Mouse (Mus musculus) layer of hippocampus, postnatal 10 days (tissue): ENCODE measurements around the gene Trim47. TPM values are rescaled to one million over a fixed set of nuclear protein-coding genes. Genes with fewer than 3 reads are reported as not detected.

ENCODE experiments used
- DNase-seq, 2 experiments: peaks; one replicate each; pipeline ENCODE4 v3.0.0; 2021; ENCODE audit warnings: low spot score in 2 of 2
- long read RNA-seq: library from polyadenylated mRNA; stranded (forward); transcript quantifications from one replicate; pipeline ENCODE4 v2.0.0, GENCODE M21; 2023
- total RNA-seq, 2 experiments: library from RNA; stranded (reverse); gene quantifications; 2 replicates each; pipeline ENCODE4 v1.2.3; 2021

Trim47 gene
- 1 to 10 TPM; 6.4 to 7.2 TPM for total RNA-seq
- long read RNA-seq, partial matches to known transcripts = 0 of 7 reads
- long read RNA-seq, other reads (novel, unspliced or antisense) = 1 of 7 reads

DNA sequence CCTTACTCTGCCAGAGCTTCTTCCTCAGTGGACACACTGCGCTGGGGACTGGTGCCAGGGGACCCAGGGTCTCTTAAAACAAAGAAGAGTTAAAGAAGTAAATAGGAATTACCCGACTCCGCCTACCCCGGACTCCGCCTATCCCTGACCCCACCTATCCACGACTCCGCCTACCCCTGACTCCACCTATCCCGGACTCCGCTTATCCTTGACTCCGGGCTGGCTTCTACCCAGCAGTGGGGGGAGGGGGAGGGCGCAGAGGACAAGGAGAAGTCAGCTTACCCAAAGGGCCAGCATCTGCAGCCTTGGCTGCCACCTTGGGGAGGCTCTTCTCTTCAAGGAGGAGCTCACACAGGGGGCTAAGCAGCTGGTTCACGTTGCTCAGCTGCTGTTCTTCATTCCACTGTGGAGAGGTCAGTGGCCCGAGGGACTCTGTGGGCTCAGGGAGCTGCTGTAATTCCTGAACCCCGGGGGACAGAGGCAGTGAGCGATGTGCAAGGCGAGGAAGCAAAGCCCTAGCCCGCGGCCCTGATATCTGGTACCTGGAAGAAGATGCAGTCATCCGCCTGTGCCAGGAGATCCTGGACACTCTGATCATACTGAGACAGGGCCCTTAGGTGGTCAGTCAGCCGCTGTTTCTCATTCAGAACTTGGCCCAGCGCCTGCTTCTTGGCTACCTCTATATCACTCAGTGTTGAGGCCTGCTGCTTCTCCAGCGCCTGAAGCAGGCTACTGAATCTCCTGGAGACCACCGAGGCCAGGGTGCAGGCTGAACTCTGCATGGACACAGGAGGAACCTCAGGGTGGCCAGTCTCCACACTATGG is at the start of gene Trim47:
Gene Trim47, minus strand, starts transcription at position 55 of the 825 bp plus-strand sequence.
- no peak for DNase-seq

DNA sequence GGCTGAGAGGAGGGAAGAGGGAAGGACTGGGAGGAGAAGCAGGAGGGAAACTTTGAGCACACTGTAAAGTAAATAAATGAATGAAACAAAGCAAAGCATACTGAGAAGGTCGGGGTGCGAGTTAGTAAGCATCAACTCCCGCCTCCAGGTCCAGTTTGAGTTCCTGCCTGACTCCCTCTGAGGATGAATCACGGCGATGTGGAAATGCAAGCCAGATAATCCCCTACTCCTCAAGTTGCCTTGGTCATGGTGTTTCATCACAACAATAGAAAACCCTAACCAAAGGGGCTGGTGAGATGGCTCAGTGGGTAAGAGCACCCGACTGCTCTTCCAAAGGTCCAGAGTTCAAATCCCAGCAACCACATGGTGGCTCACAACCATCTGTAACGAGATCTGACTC is 49.0 kb upstream of the Trim47 start:
- no peak for DNase-seq

DNA sequence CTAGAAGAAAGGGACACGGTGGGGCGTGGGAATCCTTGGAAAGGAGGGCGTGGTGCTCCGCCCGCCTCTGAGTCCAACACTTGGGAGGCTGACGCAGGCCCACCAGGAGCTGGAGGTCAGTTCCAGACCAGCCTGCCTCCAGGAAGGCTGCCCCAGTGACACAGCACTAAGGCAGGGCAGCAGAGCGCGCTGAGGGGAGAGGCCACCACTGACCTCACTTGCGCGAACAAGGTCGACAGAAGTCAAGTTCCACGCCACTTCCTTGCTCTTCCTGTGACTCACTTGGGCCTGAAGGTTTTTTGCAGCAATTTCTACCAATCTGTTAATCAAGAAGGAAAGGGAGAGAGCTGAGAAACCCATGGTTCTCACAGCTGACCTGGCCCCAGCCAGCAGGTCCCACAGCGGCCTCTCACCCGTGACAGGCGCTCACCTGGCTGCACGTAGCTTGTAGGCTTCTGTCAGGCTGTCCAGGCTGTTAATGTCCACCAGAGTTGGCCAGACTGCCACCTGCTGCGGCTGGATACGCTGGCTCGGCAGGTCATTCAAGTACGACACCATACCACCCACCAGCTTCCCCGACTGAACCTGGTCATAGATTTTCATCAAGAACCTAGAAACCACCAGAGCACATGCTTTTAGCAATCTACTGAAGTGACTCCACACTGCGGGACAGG is 47.9 kb upstream of the Trim47 start:
- no peak for DNase-seq

DNA sequence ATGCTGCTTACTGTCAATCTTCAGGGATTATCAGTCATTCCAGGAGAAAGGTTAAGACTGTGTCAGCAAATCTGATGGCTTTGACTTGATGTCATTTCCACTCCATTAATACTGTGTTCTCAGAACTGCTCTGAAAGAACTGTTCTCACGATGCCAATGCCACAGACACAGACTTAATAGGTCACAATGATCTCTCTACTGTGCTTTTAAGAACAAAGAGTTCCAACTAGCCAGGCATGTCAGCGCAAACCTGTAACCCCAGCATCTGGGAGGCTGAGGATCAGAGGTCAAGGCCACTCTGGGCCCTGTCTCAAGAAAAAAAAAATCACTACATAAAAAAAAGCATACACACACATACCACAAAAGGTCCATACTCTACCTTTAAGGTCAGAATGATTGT is 44.9 kb upstream of the Trim47 start:
- DNase-seq = no peak

DNA sequence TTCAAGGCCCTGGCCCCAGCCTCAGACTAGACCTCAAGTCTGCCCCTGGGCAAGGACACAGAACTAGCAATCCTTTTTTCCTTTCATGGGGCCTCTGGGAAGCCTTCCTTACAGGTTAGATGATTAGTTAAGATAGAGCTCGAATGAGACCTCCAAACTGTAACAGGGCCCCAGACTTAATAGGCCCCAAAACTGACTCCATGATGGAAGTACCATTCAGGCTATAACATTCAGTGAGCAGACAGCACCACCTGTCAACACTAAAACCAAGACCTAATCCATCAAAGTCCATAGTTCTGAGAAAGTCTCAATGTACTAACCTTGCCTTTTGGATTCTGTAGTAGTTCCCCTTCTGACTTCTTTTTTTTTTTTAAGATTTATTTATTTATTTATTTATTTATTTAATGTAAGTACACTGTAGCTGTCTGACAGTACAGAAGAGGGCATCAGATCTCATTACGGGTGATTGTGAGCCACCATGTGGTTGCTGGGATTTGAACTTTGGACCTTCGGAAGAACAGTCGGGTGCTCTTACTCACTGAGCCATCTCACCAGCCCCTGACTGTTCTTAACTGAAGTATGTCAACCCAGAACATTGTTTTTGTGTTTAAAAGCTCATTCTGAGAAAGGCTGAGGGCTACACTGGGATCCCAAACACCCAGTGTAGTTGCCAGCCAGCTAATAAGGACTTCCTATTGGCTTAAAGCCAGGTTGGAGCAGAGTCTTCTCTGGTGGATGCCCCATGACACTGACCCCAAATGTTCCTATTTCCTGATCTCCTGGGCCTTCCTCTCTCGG is 43.2 kb upstream of the Trim47 start:
- no peak for DNase-seq

DNA sequence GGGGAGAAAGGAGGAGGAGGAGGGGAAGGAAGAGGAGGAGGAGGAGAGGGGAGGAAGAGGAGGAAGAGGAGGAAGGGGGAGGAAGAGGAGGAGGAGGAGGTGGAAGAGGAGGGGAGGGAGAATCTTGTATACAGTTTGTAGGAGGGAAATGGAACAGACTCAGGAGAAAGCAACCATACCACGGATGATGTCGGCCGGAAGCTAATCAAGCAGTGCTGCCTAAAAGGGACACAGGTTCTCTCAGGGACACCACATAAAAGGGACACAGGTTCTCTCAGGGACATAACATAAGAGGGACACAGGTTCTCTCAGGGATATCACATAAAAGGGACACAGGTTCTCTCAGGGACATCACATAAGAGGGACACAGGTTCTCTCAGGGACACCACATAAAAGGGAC is 42.2 kb upstream of the Trim47 start:
- no peak for DNase-seq

DNA sequence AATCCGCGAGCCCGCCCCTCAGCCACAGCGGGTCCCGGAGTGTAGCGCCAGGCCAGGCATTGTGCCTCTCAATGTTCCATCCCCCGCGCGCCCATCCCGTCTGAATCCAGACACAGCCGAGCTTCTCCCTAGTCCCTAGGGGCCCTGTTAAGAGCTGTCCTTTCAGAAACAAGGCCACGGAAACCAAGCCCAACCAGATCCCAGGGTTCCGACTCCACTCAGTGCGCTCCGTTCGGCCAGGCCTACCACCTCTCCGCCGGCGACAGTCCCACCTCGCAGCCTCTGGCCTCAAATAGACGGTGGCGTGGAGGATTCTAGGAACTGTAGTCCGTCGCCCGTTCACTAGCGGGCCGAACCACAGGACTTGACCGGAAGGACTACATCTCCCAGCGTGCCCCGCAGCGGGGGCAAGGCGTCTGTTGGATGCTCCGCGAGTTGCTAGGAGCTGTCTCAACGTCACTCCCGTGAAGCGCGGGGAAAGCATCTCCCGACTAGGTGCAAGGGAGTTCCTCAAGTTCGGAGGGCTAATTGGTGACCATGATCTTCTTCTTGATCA is 41.0 kb upstream of the Trim47 start, which contains the start of gene Fbf1:
Gene Fbf1, minus strand, starts transcription at position 283 of the 556 bp plus-strand sequence.
- peak; percentile 92 to 93 for DNase-seq

DNA sequence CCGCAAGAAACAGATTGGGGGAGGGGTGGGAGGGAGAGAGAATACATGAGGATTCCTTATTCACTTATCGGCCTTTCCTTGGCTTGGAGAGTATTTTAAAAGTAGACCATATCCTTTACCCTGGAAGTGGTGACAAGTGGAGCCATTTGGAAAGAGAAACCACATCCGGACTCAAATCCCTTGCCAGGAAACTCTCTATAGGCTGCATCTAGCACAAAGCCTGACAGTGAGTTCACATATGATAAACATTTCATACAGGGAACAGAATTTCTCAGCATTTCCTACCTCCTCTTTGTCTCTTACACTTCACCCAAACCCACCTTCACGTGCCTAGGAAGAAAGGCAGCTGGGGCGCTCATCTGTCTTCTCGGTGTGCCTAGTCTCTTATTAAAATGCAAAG is 40.2 kb upstream of the Trim47 start:
- no peak for DNase-seq

DNA sequence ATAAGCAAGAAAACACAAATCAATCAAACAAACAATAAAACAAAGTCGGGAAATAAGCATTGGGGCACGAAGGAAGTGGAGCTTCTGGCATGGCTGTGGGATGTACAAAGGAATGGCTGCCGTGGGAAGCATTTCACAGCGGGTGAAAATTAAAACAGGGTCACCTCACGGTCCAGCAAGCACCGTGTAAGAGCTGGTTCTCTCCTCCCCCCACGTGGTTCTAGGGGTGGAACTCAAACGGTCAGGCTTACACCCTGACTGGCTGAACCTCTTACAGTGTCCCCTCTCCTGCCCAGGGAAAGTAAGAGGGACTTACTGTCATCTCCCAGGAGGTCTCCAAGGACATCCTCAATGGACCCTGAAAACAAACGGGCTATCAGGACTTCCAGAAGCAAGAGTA is 36.0 kb upstream of the Trim47 start:
- no peak for DNase-seq

DNA sequence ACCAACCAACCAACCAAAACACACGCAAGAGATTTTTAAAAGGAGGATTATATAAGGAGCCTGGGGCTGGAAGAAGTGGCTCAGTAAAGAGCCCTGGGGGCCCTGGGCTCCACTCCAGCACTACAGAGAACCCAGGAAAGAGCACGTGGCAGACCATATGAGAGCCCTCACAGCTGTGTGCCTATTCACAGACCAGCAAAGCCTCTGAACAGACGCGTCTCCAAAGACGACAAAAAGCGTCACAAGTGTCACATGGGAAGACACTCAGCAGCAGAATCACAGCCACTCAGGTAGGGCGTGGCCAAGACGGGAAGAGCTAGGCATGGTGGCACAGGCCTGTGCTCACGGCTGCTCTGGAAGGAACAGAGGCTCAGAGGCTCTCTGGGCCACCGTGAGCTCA is 35.1 kb upstream of the Trim47 start:
- peak in 1 of 2 experiments; percentile 35 for DNase-seq

DNA sequence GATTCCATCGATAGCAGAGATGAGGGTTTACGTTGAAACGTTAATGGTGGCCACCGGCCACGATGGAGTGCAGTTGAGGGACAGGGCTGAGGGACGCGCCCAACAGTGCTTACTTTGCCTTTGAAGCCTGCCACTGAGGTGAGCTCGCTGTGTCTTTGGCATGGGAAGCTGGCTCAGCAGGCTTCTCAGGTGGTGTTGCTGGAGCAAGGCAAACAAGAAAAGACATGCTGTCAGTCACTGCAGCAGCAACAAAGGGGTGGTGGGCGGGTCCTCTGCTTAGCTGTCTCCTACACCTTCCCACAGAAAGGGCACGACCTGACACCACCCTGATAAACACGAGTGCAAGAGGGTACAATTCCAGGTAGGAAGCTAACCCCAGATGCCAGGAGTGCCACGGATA is 34.3 kb upstream of the Trim47 start:
- DNase-seq = no peak

DNA sequence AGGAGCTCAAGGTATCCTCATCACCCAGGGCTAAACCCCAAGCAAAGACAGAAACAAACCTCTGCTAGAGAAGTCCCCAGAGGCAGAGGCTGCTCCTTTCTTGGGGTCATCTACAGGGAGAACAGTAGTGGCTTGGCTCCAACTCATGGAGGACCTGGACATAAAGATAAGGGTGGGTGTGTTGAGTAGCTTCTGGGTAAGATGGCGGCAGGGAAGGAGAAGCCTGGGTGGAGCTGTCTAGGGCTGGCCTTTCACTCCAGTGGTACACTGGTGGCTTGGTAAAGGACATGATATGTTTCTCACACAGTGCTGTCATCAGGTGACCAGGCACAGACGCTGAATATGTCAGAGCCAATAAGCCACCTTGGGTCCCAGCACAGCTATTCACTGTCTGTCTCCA is 23.9 kb upstream of the Trim47 start:
- DNase-seq = no peak

DNA sequence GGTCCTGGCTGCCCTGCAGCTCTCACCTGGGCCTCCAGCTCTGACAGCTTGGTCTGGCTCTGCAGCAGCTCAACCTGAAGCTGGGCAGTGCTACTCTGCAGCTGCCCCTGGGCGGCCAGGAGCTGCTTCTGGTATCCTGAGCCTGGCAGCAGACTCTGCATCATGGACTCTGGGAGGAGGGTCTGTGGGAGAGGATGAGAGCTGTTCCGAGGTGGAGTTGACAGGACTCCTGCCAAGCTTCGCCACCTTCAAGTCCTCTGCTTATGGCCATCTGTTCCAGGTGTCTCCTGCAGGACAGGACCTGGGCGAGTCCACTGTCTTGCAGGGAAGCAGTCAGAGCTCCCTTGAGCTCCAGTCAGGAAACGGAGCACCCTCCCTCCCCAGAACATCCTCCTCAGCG is 22.3 kb upstream of the Trim47 start:
- DNase-seq = no peak

DNA sequence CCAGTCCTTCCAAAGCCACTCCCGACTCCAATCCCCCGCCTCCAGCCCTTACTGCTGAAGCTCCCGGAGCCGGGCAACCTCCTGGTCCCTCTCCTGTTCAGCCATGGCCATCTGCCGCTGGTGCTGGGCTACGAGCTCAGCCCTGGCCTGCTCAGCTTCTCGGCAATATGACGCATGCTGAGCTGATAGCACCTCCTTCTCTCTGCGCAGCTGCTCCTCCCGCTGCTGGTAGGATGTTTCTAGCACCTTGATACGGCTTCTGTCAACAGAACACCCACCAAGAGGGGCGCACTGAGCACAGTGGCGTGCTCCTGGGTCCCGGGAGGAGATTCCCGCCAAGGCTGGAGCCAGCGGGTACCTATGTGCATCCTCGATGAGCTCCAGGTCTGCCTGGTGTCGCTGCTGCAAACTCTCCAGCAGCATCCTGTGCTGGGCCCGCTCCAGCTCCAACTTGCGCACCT is 21.8 kb upstream of the Trim47 start:
- DNase-seq = peak in 1 of 2 experiments; percentile 49

DNA sequence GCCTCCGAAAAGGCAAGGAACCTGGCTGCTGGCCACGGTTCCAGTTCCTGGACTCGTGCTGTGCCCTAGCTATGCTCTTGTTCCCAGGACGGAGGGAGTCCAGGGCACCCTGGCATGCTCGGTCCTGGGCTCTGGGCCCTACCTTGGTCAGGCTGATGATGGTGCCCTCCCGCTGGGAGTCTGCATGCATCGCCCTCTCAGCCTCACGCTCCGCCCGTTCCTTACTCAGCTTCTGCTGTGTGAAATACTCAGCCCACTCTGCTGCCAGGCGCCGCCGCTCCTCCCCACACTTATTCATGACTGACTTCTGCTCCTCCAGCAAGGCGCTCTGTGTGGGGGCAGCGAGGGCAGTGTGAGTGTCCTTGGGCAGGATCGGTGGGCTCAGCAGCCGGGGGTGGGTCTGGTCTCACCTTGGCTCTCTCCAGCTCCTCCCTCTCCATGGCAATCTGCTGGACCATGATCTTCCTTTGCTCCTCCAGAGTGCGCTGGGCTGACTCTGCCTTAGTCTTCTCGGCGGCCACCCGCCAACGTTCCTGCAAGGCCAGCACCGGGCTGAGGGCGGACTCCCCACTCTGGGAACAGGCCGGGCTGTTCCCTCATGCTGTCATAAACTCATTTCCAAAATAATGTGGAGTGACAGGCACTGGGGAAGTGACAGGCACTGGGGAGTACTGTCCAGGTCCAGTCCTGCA is 19.4 kb upstream of the Trim47 start:
- peak; percentile 56 to 69 for DNase-seq

DNA sequence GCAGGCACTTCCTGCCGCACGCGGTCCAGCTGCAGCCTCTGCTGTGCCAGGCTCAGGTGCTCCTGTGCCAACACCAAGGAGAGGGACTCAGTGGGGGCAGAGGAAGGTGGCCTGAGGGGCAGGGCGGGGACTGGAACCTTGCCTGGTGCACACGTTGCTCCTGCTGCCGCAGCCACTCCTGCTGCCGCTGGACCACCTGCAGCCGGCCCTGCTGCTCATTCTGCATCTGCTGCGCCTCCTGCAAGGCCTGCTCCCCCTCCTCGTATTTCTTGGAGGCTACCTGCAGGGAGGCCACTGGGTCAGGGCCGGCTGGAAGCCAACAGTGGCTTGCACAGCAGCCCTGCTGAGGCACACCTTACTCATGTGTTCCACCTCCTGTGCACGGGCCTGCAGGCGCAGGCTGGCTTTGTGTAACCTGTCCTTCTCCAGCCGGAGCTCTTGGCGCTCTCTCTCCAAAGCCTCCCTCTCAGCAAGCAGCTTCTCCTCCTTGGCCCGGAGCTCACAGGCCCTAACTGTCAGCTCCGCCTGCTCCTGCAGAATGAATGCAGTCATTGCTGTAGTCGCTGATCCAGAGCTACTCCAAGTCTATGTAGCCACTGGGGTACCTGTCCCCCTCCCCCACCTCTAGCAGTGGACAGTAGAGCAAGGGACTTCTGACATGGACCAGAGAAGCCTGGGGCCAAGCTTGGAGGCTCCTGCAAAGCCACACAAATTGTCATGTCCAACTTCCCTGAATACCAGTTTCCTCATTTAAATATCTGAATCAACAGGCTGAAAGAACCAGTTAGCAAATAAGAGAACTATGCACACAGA is 18.7 kb upstream of the Trim47 start:
- DNase-seq = peak in 1 of 2 experiments; percentile 39

DNA sequence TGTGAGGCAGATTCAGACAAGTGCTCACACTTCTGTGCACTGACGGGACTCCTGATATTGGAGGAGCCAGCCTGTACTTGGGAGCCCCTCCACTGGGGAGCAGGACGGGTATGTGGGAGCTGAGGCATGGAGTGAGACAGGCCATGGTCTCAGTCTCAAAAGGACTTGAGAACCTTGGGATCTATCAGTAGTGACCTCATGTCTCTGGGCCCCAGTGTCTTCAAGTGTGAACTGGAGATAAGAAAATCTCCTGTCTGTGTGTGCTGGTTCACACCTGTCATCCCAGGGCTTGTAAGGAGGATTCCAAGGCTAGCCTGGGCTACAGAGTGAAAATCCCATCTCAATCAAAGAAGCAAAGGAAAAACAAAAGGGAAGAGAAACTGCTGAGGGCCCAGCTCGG is 16.5 kb upstream of the Trim47 start:
- DNase-seq = no peak

DNA sequence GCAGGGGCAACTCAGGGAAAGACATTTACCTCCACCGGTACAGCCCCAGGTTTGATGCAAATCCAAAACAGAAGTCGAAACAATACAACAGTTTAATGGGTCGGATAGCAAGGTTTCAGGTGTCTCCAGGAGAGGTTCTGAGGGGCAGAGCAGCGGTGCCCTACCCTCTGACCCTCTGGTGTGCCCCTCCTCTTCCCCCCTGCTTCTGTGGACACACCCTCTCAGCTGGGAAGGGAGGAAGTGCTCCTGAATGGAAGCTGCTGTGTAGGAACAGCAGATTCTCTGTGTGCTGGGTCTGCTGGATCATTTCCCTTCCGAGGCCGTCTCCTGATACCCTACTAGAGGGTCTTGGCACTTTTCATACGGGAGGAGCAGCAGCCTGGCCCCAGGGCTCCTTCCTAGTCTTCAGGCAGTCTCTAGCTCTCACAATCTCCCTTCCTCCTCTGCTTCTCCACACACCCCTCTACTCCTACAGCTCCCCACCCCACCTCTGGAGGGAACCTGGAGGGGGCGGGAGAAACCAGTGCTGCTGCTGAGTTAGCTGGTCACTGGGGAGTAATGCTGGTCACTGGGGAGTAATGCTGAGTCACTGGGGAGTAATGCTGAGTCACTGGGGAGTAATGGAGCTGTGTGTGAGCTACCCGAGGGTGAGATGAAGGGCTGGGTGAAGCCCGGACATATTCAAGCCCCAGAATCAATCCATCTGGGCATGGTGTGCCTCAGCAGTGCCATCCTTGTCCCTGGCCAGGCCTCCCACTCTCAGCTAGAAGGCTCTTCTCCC is 15.4 kb upstream of the Trim47 start:
- DNase-seq = no peak
